Mouse (Mus musculus) embryonic facial prominence, embryonic 15.5 days (tissue): ENCODE data around the gene Rbm19. TPM values are rescaled to one million over a fixed set of nuclear protein-coding genes. Genes with fewer than 3 reads are reported as not detected.

ENCODE experiments used
- ATAC-seq: fragments of 200-750 bp; cut with Nextera tagmentation; 2 replicates; pipeline ENCODE4 v1.8.0; 2017; ENCODE audit warnings: low read depth, moderate TSS enrichment; ENCODE audit not compliant: insufficient number of reproducible peaks, low FRiP score, low TSS enrichment
- H3K27ac ChIP-seq: fragments of 300-500 bp; sonication (generic); replicated peaks from 2 replicates; pipeline ENCODE4 v1.5.1; 2015; ENCODE audit warnings: mild to moderate bottlenecking, inconsistent platforms
- H3K27me3 ChIP-seq: fragments of 300-500 bp; sonication (generic); 2 replicates; pipeline ENCODE4 v1.6.1; 2015; ENCODE audit warnings: inconsistent platforms
- H3K36me3 ChIP-seq: fragments of 300-500 bp; sonication (generic); 2 replicates; pipeline ENCODE4 v1.6.1; 2015; ENCODE audit warnings: mild to moderate bottlenecking, inconsistent platforms
- H3K4me1 ChIP-seq: fragments of 300-500 bp; sonication (generic); 2 replicates; pipeline ENCODE4 v1.6.1; 2015; ENCODE audit warnings: inconsistent platforms
- H3K4me2 ChIP-seq: fragments of 300-500 bp; sonication (generic); replicated peaks from 2 replicates; pipeline ENCODE4 v1.6.1; 2015; ENCODE audit warnings: mild to moderate bottlenecking, inconsistent platforms
- H3K4me3 ChIP-seq: fragments of 300-500 bp; sonication (generic); replicated peaks from 2 replicates; pipeline ENCODE4 v1.5.1; 2015; ENCODE audit warnings: mild to moderate bottlenecking, inconsistent platforms
- H3K9ac ChIP-seq: fragments of 300-500 bp; sonication (generic); 2 replicates; pipeline ENCODE4 v1.6.1; 2015; ENCODE audit warnings: inconsistent platforms
- H3K9me3 ChIP-seq: fragments of 300-500 bp; sonication (generic); replicated peaks from 2 replicates; pipeline ENCODE4 v1.6.1; 2016; ENCODE audit warnings: inconsistent platforms
- WGBS: fragments of 180-500 bp; shearing (Covaris S2); methylation state at CpG from one replicate; pipeline ENCODE4 v1.1.7; 2015; 5-methylcytosine and 5-hydroxymethylcytosine counted together
- polyA plus RNA-seq: library from polyadenylated mRNA; unstranded; fragments of >200 nt; fragmentation: Nextera tagmentation; extraction: Ambion mirVana; gene quantifications from 2 replicates; pipeline ENCODE4 v1.2.1, GENCODE M21; 2015

Rbm19 gene
- polyA plus RNA-seq, 1 experiment from 2014 or later: 21.7 TPM

DNA sequence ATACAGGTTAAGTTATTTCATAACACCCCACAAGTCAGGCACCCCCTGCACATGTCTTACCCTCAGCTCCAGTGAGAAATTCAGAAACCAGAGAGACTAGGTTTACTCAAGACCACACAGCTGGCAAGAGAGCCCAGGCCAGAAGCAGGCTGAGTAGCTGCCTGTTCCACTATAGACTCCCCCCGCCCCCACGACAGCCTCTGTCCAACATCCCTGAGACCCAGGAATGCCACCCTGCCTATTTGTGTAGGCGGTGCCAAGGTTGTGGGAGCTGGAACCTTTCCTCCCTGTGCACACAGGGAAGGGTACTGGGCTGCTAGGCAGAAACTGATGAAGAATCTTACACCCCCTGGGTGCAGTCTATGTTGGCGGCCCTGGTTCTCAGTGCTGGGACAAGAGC lies 91.2 kb downstream of the Rbm19 start:
- Histone ChIP-seq H3K36me3 (no peaks in the 10 kb centered on the region), H3K27ac (no peak overlapping the region), H3K9ac (no peak overlapping the region), H3K4me2 (no peak overlapping the region), H3K4me1 (peaks cover 17% of the 10 kb centered on the region), H3K9me3 (no peaks in the 10 kb centered on the region), H3K27me3 (peaks cover 16% of the 10 kb centered on the region), H3K4me3 (no peak overlapping the region)
- no peak for ATAC-seq
- WGBS: 50% methylated on average over 4 of the region's 4 CpGs

DNA sequence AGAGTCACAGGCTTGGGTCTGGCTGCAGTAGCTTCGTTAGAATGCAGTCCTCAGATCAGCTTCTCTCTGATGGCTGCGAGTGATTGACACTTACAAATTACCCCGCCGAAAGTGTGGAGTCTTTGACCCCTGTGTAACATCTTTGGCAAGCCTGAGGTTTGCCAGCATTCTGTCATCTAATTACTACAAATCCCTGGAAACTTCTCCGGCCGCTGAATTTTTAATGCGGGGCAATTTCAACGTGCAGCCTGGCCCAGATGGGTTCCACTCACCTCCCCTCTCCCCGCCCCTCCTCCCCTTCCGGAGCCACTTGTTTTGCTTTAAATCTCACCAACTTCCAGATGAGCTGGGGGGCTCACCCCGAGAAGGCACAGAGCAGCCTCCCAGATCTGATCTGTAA lies 94.4 kb downstream of the Rbm19 start:
- no peak for ATAC-seq
- Histone ChIP-seq H3K9ac (no peak overlapping the region), H3K27me3 (peaks cover 20% of the 10 kb centered on the region), H3K4me2 (peak overlapping the region; percentile 47), H3K4me1 (peaks cover 17% of the 10 kb centered on the region), H3K36me3 (no peaks in the 10 kb centered on the region), H3K4me3 (peak overlapping the region; percentile 17; the same call in 1 of the 2 replicates), H3K9me3 (no peaks in the 10 kb centered on the region), H3K27ac (no peak overlapping the region)
- WGBS: 1% methylated on average over 11 of the region's 11 CpGs

DNA sequence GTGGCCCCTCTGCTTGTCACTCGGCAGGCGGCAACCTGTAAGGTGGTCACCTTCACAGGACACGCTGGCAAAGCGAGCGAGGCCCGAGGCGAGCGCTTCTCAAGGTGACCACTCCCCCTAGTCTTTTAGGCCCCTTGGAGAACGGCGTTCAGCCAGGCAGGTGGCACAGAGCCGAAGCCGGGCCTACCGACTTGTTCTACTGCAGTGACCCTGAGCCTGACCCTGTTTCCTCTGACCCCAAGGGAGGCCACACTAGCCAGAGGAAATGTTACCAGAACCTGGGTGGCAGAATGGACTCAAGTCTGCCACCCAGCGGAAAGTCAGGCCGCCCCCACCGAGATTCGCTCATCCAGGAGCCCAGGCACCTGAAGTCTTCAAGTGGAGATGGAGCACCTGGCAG lies 94.9 kb downstream of the Rbm19 start:
- Histone ChIP-seq H3K4me1 (peaks cover 17% of the 10 kb centered on the region), H3K4me2 (peak overlapping the region; percentile 47), H3K27me3 (peaks cover 20% of the 10 kb centered on the region), H3K9me3 (no peaks in the 10 kb centered on the region), H3K36me3 (no peaks in the 10 kb centered on the region), H3K9ac (no peak overlapping the region), H3K27ac (no peak overlapping the region), H3K4me3 (peak overlapping the region; percentile 17; the same call in 1 of the 2 replicates)
- no peak for ATAC-seq
- WGBS: 7% methylated on average over 17 of the region's 17 CpGs

DNA sequence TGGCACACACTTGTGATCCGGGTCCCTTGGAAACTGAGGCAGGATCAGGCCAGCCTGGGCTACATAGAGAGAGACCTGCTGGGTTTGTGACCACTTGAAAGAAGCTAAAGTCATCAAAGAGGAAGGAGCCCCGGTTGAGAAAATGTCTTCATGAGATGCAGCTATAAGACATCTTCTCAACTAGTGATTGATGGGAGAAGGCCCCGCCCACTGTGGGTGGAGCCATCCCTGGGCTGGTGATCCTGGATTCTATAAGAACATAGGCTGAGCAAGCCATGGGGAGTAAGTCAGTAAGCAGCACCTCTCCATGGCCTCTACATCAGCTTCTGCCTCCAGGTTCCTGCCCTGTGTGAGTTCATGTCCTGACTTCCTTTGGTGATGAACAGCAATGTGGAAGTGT lies 98.2 kb downstream of the Rbm19 start:
- Histone ChIP-seq H3K9me3 (no peaks in the 10 kb centered on the region), H3K27me3 (peaks cover 14% of the 10 kb centered on the region), H3K4me3 (no peak overlapping the region), H3K4me2 (no peak overlapping the region), H3K36me3 (no peaks in the 10 kb centered on the region), H3K9ac (no peak overlapping the region), H3K27ac (no peak overlapping the region), H3K4me1 (peaks cover 11% of the 10 kb centered on the region)
- ATAC-seq: no peak
- WGBS: 75% methylated on average over 3 of the region's 3 CpGs

DNA sequence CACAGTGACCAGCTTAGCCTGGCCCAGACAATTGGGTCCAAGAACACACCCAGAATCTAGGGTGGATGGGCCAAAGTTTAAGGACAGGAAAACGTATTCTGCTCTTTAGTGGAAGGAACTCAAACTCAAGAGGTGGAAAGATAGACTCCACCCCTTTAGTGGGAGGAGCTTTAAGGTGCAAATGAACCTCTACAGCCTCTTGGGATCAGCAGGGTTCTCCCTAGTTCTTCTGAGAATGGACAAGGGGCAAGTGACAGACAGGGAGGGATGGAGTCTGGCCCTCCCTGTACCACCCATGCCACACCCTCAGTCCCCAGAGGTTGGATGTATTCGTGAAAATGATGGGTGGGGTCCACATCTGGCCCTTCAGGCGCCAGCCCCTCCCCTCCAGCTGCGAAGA lies 105.0 kb downstream of the Rbm19 start:
- Histone ChIP-seq H3K9me3 (no peaks in the 10 kb centered on the region), H3K4me3 (no peak overlapping the region), H3K4me1 (no peaks in the 10 kb centered on the region), H3K4me2 (no peak overlapping the region), H3K36me3 (no peaks in the 10 kb centered on the region), H3K27me3 (peaks cover 15% of the 10 kb centered on the region), H3K27ac (no peak overlapping the region), H3K9ac (no peak overlapping the region)
- no peak for ATAC-seq
- WGBS: 6% methylated on average over 4 of the region's 4 CpGs

DNA sequence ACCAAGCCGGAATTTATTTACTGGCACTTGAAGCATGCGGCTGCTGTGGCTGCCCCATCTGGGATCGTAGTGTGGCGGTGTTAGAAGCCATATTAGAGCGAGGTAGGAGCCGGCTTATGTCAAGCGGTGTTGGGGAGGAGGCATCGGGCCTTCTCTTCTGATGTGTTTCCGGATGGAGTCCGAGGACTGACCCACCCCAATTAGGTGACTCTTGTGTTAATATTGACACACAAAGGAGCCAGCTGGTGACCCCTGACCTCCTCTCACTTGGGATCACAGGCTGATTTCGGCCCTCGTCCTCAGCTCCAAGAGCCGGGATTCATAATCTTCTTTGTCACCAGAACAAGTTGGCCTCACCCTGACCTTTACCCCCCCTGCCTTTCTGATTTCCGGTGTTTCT lies 109.1 kb downstream of the Rbm19 start:
- no peak overlapping the region for H3K27ac ChIP-seq
- H3K27me3 ChIP-seq: peaks cover 21% of the 10 kb centered on the region
- H3K4me3 ChIP-seq: no peak overlapping the region
- H3K4me2 ChIP-seq: no peak overlapping the region
- WGBS: 38% methylated on average over 14 of the region's 14 CpGs
- no peaks in the 10 kb centered on the region for H3K9me3 ChIP-seq
- H3K4me1 ChIP-seq: no peaks in the 10 kb centered on the region
- no peak for ATAC-seq
- no peaks in the 10 kb centered on the region for H3K36me3 ChIP-seq
- H3K9ac ChIP-seq: no peak overlapping the region

DNA sequence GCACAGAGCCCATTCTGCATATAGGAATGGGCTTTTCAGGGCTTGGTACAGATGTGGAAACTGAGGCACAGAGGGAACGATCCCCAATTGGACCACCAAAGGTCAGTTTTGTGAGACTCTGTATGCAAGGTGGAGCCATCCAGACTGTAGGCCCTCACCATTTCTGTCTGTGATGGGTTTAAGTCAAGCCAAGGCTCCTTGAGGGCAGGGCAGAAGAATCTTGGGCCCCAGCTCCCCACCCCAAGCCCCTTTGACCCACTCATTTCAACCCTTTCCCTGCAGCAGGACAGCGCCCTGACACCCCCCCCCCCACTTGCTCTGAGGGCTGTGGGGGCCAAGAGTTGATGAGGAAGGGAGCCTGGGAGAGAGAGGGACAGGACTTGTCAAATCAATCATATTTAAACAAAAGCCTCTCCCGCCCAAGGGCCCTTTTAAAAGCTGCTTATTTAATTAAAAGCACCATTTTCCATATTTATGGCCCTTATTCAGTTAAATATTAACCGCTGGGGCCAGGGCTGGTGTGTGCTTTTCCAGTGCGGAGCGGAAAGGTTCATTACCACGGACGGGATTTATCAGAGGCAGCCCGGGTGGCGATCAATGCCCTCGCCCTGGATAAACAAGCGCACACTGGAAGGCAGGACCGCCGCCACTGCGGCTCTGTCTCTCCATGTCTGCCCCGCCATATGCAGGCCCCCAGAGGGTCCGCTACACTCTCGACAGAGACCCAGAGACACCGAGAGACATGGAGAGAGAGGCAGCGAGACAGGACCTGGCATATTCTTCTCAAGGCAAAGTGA lies 112.5 kb downstream of the Rbm19 start:
- ATAC-seq: no peak
- WGBS: 56% methylated on average over 20 of the region's 20 CpGs
- no peak overlapping the region for H3K9ac ChIP-seq
- no peaks in the 10 kb centered on the region for H3K9me3 ChIP-seq
- H3K36me3 ChIP-seq: no peaks in the 10 kb centered on the region
- no peak overlapping the region for H3K4me3 ChIP-seq
- peaks cover 6% of the 10 kb centered on the region for H3K27me3 ChIP-seq
- H3K27ac ChIP-seq: no peak overlapping the region
- no peak overlapping the region for H3K4me2 ChIP-seq
- 0 out of 2 replicates have a peak, but pooled peaks cover 2% of the 10 kb centered on the region for H3K4me1 ChIP-seq

DNA sequence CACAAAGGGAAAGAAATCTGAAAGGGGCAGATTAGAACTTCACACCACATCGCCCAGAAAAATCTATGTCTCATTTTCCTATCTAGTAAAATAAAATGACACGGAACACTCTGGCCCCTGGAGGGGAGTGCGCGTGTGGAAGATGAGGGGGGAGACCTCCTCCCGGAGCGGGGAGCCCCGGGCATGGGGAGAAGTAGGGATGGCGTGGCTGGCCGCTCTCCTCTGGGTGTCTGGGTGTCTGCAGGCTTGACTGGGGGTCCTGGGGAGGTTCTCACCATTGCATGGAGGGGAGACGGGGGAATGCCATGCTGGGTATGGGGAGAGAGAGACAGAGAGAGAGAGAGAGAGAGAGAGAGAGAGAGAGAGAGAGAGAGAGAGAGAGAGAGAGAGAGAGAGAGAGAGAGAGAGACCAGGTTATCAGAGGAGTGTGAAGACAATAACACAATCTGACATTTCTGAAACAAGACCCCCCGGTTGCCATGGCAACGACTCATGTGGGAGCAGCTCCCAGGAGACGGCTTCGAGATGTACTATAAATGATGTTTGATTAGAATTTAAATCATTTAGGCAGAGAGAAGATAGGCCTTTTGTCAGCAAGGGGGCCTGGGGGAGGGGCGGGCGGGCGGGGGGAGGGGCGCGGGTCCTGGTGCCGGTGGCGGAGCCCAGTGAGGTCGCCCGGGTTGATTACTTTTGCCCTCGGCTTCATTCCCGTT lies 115.3 kb downstream of the Rbm19 start:
- Histone ChIP-seq H3K27ac (no peak overlapping the region), H3K4me2 (peak overlapping the region; percentile 29; the same call in 1 of the 2 replicates), H3K4me1 (peaks cover 8% of the 10 kb centered on the region; the same call in 1 of the 2 replicates), H3K36me3 (no peaks in the 10 kb centered on the region), H3K9ac (no peak overlapping the region), H3K27me3 (peaks cover 10% of the 10 kb centered on the region), H3K9me3 (no peaks in the 10 kb centered on the region), H3K4me3 (no peak overlapping the region)
- no peak for ATAC-seq
- WGBS: 4% methylated on average over 22 of the region's 25 CpGs

DNA sequence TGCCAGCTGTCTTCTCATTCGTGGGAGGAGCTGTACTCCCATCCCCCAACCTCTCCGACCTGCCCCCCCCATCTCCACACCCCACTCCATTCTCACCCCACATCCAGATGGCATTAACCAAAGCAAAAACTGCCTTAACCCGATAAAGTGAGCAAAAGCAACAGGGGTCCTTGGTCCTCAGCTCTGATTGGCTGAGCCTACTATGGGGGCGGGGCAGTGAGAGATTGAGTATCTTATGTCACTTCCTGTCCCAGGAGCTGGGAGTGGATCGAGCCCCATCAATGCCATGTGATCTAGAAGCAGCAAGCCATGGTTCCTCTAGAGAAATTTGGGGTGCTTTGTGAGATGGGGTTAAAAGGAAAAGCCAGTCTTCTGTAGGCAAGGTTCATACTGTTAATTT lies 118.9 kb downstream of the Rbm19 start:
- Histone ChIP-seq H3K4me2 (no peak overlapping the region), H3K27me3 (peaks cover 4% of the 10 kb centered on the region; the same call in 1 of the 2 replicates), H3K27ac (no peak overlapping the region), H3K4me1 (peaks cover 8% of the 10 kb centered on the region; the same call in 1 of the 2 replicates), H3K4me3 (no peak overlapping the region), H3K36me3 (no peaks in the 10 kb centered on the region), H3K9me3 (no peaks in the 10 kb centered on the region), H3K9ac (no peak overlapping the region)
- WGBS: 58% methylated on average over 5 of the region's 5 CpGs
- no peak for ATAC-seq

DNA sequence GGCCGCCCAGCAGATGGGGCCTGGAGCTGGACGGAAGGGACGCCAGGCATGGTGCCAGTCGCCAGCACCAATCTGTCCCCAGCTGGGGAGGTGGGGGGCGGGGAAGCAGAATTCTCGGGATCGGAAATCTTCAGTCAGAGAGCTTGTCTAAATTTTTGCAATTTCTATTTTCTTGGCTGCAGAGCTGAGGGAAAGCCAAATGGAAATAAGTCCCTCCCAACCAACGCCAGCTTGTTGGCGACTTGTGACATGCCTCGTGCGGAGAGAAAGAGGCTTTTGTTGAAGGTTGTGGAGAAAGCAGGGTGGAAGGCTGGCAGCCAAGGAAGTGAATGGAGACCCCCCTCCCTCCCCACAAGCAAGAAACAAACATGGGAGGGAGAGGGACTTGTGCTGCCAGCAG lies 119.3 kb downstream of the Rbm19 start:
- H3K9me3 ChIP-seq: no peaks in the 10 kb centered on the region
- no peaks in the 10 kb centered on the region for H3K36me3 ChIP-seq
- no peak overlapping the region for H3K27ac ChIP-seq
- peaks cover 8% of the 10 kb centered on the region; the same call in 1 of the 2 replicates for H3K4me1 ChIP-seq
- H3K27me3 ChIP-seq: peaks cover 4% of the 10 kb centered on the region; the same call in 1 of the 2 replicates
- H3K4me2 ChIP-seq: no peak overlapping the region
- 55% methylated on average over 11 of the region's 11 CpGs for WGBS
- H3K4me3 ChIP-seq: no peak overlapping the region
- ATAC-seq: no peak
- no peak overlapping the region for H3K9ac ChIP-seq

- Histone ChIP-seq H3K4me2 (no peak overlapping the region), H3K4me3 (no peak overlapping the region), H3K9ac (no peak overlapping the region), H3K27me3 (peaks cover 9% of the 10 kb centered on the region), H3K36me3 (no peaks in the 10 kb centered on the region), H3K4me1 (peaks cover 6% of the 10 kb centered on the region; the same call in 1 of the 2 replicates), H3K27ac (no peak overlapping the region), H3K9me3 (no peaks in the 10 kb centered on the region)
- WGBS: 89% methylated on average over 7 of the region's 7 CpGs
- no peak for ATAC-seq
These were observed 123.8 kb downstream of the Rbm19 start for GRCm38 (mm10) chr5:120240071-120240470.
